Mouse (Mus musculus) embryonic fibroblast, embryonic 13.5 days (primary cell): ENCODE results near the gene Eps8l3.

Experiments
- CTCF ChIP-seq: IDR thresholded peaks from 2 replicates; pipeline ENCODE4 v1.5.1; 2011; ENCODE audit warnings: mild to moderate bottlenecking, control low read depth, low read length, moderate library complexity, borderline replicate concordance; ENCODE audit not compliant: insufficient read depth
- POLR2A ChIP-seq: IDR thresholded peaks from 2 replicates; pipeline ENCODE4 v1.6.1; 2011; ENCODE audit warnings: low read depth, mild to moderate bottlenecking, control low read depth, low read length, moderate library complexity

DNA sequence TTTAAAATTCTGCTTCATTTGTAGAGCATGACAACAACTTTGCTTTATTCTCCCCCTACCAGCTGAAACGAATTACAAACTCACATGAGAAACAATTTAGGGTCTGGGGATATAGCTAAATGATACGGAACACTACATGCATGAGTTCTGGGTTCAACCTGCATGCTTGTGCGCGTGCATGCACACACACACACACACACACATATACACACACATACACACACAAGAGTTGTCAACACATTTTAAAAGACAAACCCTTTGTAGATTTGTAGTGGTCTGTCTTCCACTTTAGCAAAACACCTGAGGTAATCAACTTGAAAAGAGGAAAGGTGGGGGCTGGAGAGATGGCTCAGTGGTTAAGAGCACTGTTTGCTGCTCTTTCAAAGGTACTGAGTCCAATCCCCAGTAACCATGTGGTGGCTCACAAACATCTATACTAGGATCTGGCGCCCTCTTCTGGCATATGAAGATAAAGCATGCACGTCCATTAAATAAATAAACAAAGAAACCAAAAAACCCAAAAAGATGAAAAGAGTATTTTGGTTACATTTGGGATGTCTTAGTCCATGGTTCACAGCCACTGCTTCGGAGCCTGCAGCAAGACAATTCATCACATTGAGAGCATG lies 40.9 kb downstream of the Eps8l3 start:
- no peak for TF ChIP-seq POLR2A
- TF ChIP-seq CTCF: no peak
